Mouse (Mus musculus) intestine, postnatal 0 days (tissue): Measurements from ENCODE around the gene 1700092M07Rik. TPM values are rescaled to one million over a fixed set of nuclear protein-coding genes. Genes with fewer than 3 reads are reported as not detected.

ENCODE experiments used
- ATAC-seq: fragments of 200-750 bp; cut with Nextera tagmentation; 2 replicates; pipeline ENCODE4 v1.8.0; 2017; ENCODE audit warnings: mild to moderate bottlenecking, moderate TSS enrichment, moderate library complexity
- H3K27ac ChIP-seq: fragments of 300-500 bp; sonication (generic); 2 replicates; pipeline ENCODE4 v1.5.1; 2014; ENCODE audit warnings: mild to moderate bottlenecking, low read depth, low read length, moderate library complexity
- H3K27me3 ChIP-seq: fragments of 300-500 bp; sonication (generic); replicated peaks from 2 replicates; pipeline ENCODE4 v1.6.1; 2014; ENCODE audit warnings: low read length, mixed read lengths; ENCODE audit not compliant: control insufficient read depth, insufficient read depth
- H3K36me3 ChIP-seq: fragments of 300-500 bp; sonication (generic); 2 replicates; pipeline ENCODE4 v1.6.1; 2014; ENCODE audit warnings: mild to moderate bottlenecking, moderate library complexity; ENCODE audit not compliant: control insufficient read depth, insufficient read depth
- H3K4me1 ChIP-seq: fragments of 300-500 bp; sonication (generic); replicated peaks from 2 replicates; pipeline ENCODE4 v1.6.1; 2014; ENCODE audit warnings: antibody characterized with exemption, low read length, mixed read lengths; ENCODE audit not compliant: control insufficient read depth, insufficient read depth
- H3K4me2 ChIP-seq: fragments of 300-500 bp; sonication (generic); replicated peaks from 2 replicates; pipeline ENCODE4 v1.6.1; 2014; ENCODE audit warnings: low read depth, mild to moderate bottlenecking, moderate library complexity
- H3K4me3 ChIP-seq: fragments of 300-500 bp; sonication (generic); 2 replicates; pipeline ENCODE4 v1.5.1; 2014; ENCODE audit warnings: low read depth, low read length
- H3K9ac ChIP-seq: fragments of 300-500 bp; sonication (generic); 2 replicates; pipeline ENCODE4 v1.6.1; 2014; ENCODE audit warnings: mild to moderate bottlenecking, low read depth, low read length
- H3K9me3 ChIP-seq: fragments of 300-500 bp; sonication (generic); 2 replicates; pipeline ENCODE4 v1.6.1; 2016; ENCODE audit warnings: mixed run types; ENCODE audit not compliant: control insufficient read depth
- CTCF ChIP-seq: sonication (generic); IDR thresholded peaks from 2 replicates; pipeline ENCODE4 v1.5.1; 2016; ENCODE audit warnings: low read depth, mild to moderate bottlenecking, control low read depth, antibody characterized with exemption, moderate library complexity
- WGBS: fragments of 180-500 bp; shearing (Covaris S2); extraction: QIAGEN DNeasy Blood & Tissue Kit; methylation state at CpG from one replicate; pipeline ENCODE4 v1.1.7; 2014; 5-methylcytosine and 5-hydroxymethylcytosine counted together
- polyA plus RNA-seq: library from polyadenylated mRNA; unstranded; fragments of >200 nt; fragmentation: Nextera tagmentation; extraction: Ambion mirVana; gene quantifications from 2 replicates; pipeline ENCODE4 v1.2.1, GENCODE M21; 2015

The 1700092M07Rik gene
- polyA plus RNA-seq, 1 experiment from 2014 or later = 0.56 TPM

DNA sequence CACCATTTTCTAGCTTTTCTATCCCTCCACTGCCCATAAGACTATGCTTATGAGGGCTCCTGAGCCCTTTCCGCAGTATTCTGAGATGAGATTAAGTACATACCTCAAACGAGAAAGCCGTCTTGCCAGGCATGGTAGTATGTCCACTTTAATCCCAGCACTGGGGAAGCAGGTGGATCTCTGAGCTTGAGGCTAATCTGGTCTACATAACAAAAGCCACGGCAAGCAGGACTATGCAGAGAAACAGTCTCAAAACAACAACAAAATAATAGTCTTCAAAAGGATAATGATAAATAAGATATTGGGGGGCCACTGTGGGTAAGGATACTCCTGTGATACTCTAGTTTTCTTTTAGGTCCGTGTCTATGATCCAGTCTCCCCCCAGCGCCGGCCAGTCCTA, 1.6 kb upstream of the 1700092M07Rik start:
- Histone ChIP-seq H3K4me2 (no peak overlapping the region), H3K36me3 (peaks cover 35% of the 10 kb centered on the region), H3K9ac (no peak overlapping the region), H3K4me1 (0 out of 2 replicates have a peak, but pooled peaks cover 5% of the 10 kb centered on the region), H3K4me3 (no peak overlapping the region), H3K27ac (no peak overlapping the region), H3K9me3 (no peaks in the 10 kb centered on the region), H3K27me3 (no peaks in the 10 kb centered on the region)
- no peak for TF ChIP-seq CTCF
- WGBS = 89% methylated on average over 7 of the region's 7 CpGs
- ATAC-seq = no peak

GRCm38 (mm10) chr19:8739646-8740045, 872 bp upstream of the 1700092M07Rik start:
- Histone ChIP-seq H3K4me3 (no peak overlapping the region), H3K9me3 (no peaks in the 10 kb centered on the region), H3K27ac (no peak overlapping the region), H3K9ac (no peak overlapping the region), H3K36me3 (peaks cover 39% of the 10 kb centered on the region), H3K27me3 (no peaks in the 10 kb centered on the region), H3K4me1 (0 out of 2 replicates have a peak, but pooled peaks cover 5% of the 10 kb centered on the region), H3K4me2 (no peak overlapping the region)
- no peak for TF ChIP-seq CTCF
- WGBS = 90% methylated on average over 6 of the region's 6 CpGs
- no peak for ATAC-seq

DNA sequence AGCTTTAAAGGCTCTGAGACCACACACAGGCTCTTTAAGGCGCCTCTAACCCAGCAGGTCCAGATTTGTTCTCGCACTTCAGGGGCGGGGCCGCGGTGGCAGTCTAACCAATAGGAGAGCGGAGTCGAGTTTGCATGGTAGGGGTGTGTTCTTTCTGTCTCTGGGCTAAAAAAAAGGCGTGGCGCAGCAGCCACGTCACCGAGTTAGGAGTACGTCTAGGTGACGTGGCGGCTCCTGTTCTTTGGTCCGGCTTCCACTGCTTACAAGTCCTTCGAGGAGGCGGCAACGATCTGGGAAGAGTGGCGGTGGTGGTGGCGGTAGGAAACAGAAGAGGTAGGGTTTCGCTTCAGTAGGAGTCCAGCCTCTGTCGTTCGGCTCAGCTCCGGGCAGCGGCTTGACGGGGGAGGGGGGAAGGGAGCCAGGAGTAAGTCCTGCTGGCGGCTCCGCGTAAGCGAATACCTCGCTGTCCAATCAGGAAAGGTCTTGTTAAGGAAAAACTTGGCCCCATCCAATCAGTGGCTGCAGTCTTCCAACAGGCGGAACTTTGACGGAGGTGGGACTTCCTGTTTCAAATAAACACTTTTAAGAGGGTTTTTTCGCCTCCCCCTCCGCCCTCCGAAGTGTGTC, 838 bp downstream of the 1700092M07Rik start, which contains the start of gene Stx5a:
Gene Stx5a, plus strand, starts transcription at position 171 of the 627 bp plus-strand sequence.
- Histone ChIP-seq H3K9ac (peak within 1 kb of the TSS; percentile 91), H3K4me3 (peak within 1 kb of the TSS; percentile 83), H3K4me1 (0 out of 2 replicates have a peak, but pooled peaks cover 5% of the 10 kb centered on the region), H3K27me3 (no peaks in the 10 kb centered on the region), H3K36me3 (peaks cover 54% of the 10 kb centered on the region), H3K4me2 (peak within 1 kb of the TSS; percentile 80), H3K9me3 (no peaks in the 10 kb centered on the region), H3K27ac (peak within 1 kb of the TSS; percentile 93)
- ATAC-seq = peak; percentile 98
- TF ChIP-seq CTCF = 0 out of 2 replicates have a peak, but pooled peaks have one; percentile 6
- under 1% methylated on average over 36 of the region's 36 CpGs for WGBS

DNA sequence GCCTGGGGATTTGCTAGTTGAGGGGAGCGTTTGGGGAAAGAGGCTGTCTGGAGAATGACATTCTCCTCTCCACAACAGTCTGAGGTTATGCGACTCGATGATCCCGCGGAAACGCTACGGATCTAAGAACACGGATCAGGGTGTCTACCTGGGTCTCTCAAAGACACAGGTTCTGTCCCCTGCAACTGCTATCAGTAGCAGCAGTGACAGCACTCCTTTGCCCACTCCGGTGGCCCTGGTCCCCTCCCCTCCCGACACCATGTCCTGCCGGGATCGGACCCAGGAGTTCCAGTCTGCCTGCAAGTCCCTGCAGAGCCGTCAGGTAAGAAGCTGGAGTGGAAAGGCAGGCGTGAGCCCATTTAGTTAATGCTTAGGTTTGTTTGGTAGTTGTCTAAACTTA, 1.7 kb downstream of the 1700092M07Rik start:
- peaks cover 62% of the 10 kb centered on the region for H3K36me3 ChIP-seq
- 5% methylated on average over 14 of the region's 14 CpGs for WGBS
- H3K4me1 ChIP-seq = 0 out of 2 replicates have a peak, but pooled peaks cover 5% of the 10 kb centered on the region
- H3K9me3 ChIP-seq = no peaks in the 10 kb centered on the region
- TF ChIP-seq CTCF = no peak
- peak overlapping the region; percentile 83 for H3K4me3 ChIP-seq
- peak overlapping the region; percentile 91 for H3K9ac ChIP-seq
- H3K27me3 ChIP-seq = no peaks in the 10 kb centered on the region
- peak overlapping the region; percentile 93 for H3K27ac ChIP-seq
- no peak for ATAC-seq
- peak overlapping the region; percentile 80 for H3K4me2 ChIP-seq

DNA sequence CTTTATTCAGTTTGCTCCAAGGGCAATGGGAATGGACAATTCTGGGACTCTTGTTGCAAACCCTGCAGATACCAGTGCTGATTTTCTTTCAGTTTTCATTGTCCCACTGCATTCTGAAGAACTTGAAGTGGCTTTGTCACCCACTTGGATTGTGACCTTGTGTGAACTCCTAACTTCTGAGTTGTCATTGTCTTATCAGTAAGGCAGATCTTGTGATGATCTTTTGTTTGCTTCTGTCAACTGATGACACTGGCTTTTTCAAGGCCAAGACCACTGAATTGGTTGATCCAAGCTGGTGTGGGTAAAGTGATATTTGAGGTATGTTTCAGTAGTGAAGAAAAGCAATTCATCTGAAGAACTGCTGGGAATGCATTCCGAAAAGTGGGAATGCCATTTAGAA, 4.9 kb downstream of the 1700092M07Rik start:
- H3K36me3 ChIP-seq = peaks cover 69% of the 10 kb centered on the region
- no peak overlapping the region for H3K27ac ChIP-seq
- no peaks in the 10 kb centered on the region for H3K27me3 ChIP-seq
- H3K9ac ChIP-seq = no peak overlapping the region
- H3K9me3 ChIP-seq = no peaks in the 10 kb centered on the region
- no peak for TF ChIP-seq CTCF
- no peak for ATAC-seq
- 0 out of 2 replicates have a peak, but pooled peaks cover 5% of the 10 kb centered on the region for H3K4me1 ChIP-seq
- H3K4me3 ChIP-seq = no peak overlapping the region
- WGBS = 98% methylated on average over 1 of the region's 1 CpGs
- H3K4me2 ChIP-seq = no peak overlapping the region

DNA sequence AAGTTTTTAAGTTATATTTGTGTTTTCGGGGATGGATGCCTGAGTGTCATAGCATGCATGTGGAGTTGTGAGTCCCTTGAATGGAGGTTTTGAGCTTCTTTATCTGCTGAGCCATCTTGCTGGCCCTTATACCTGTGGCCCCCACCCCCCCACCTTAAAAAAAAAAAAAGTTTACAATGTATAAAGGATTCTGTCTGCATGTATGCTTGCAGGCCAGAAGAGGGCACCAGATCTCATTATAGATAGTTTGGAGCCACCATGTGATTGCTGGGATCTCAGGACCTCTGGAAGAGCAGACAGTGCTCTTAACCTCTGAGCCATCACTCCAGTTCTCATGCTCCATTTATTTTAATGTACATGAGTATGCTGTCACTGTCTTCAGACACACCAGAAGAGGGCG, 6.8 kb downstream of the 1700092M07Rik start:
- Histone ChIP-seq H3K27me3 (no peaks in the 10 kb centered on the region), H3K4me1 (0 out of 2 replicates have a peak, but pooled peaks cover 5% of the 10 kb centered on the region), H3K4me3 (no peak overlapping the region), H3K9me3 (no peaks in the 10 kb centered on the region), H3K9ac (no peak overlapping the region), H3K4me2 (no peak overlapping the region), H3K27ac (no peak overlapping the region), H3K36me3 (peaks cover 84% of the 10 kb centered on the region)
- ATAC-seq = no peak
- peak; percentile 64 for TF ChIP-seq CTCF
- WGBS = 76% methylated on average over 2 of the region's 2 CpGs
